Mouse (Mus musculus) thymus, postnatal 14 days (tissue): Measurements from ENCODE around the gene Lclat1.
A peak's percentile ranks its signal among the peaks of the same experiment; 100 is the strongest.
"Not testable (repeated sequence)": the region's sequence is repeated elsewhere in the genome, so short reads cannot be mapped to it uniquely, and the experiment has no call there.

ENCODE experiments used
- DNase-seq: peaks from one replicate; pipeline ENCODE4 v3.0.0; 2021

The Lclat1 gene

GRCm38 (mm10) chr17:73246926-73247325 lies 139.1 kb downstream of the Lclat1 start:
- DNase-seq = no peak

GRCm38 (mm10) chr17:73247758-73248157 lies 140.0 kb downstream of the Lclat1 start:
- DNase-seq = no peak

GRCm38 (mm10) chr17:73250488-73251141 lies 142.8 kb downstream of the Lclat1 start:
- no peak for DNase-seq

GRCm38 (mm10) chr17:73251142-73251502 lies 143.3 kb downstream of the Lclat1 start:
- DNase-seq = peak; percentile 27

GRCm38 (mm10) chr17:73251812-73252608 lies 144.2 kb downstream of the Lclat1 start:
- DNase-seq = no peak

- no peak for DNase-seq
Observed at GRCm38 (mm10) chr17:73253291-73253969, 145.6 kb downstream of the Lclat1 start.

GRCm38 (mm10) chr17:73255801-73256200 lies 148.0 kb downstream of the Lclat1 start:
- DNase-seq = no peak

GRCm38 (mm10) chr17:73258620-73259019 lies 150.8 kb downstream of the Lclat1 start:
- peak; percentile 74 for DNase-seq

GRCm38 (mm10) chr17:73259258-73259657 lies 151.5 kb downstream of the Lclat1 start:
- not testable (repeated sequence) for DNase-seq

- DNase-seq = no peak
Observed at GRCm38 (mm10) chr17:73262558-73262957, 154.8 kb downstream of the Lclat1 start.

GRCm38 (mm10) chr17:73263077-73263501 lies 155.3 kb downstream of the Lclat1 start:
- DNase-seq = peak; percentile 62

- DNase-seq = peak; percentile 14
Observed at GRCm38 (mm10) chr17:73270871-73271796, 163.3 kb downstream of the Lclat1 start.

GRCm38 (mm10) chr17:73271797-73272600 lies 164.2 kb downstream of the Lclat1 start:
- DNase-seq = no peak

GRCm38 (mm10) chr17:73273809-73274208 lies 166.0 kb downstream of the Lclat1 start:
- DNase-seq = no peak

- DNase-seq = no peak
Observed at GRCm38 (mm10) chr17:73275066-73275465, 167.3 kb downstream of the Lclat1 start.

- DNase-seq = no peak
Observed at GRCm38 (mm10) chr17:73277770-73278169, 170.0 kb downstream of the Lclat1 start.

GRCm38 (mm10) chr17:73282702-73283101 lies 174.9 kb downstream of the Lclat1 start:
- DNase-seq = not testable (repeated sequence)

GRCm38 (mm10) chr17:73284301-73284700 lies 176.5 kb downstream of the Lclat1 start:
- DNase-seq = no peak
